Mouse (Mus musculus) layer of hippocampus, adult 11-12 months (tissue): ENCODE data around the gene Zfp938.

Experiments used
- DNase-seq: peaks from one replicate; pipeline ENCODE4 v3.0.0; 2022; ENCODE audit warnings: low spot score

The Zfp938 gene

GRCm38 (mm10) chr10:82240742-82241400 lies at the start of gene Zfp938:
TSS of gene Zfp938 (minus strand) at chr10:82241280.
- peak; percentile 88 for DNase-seq

DNA sequence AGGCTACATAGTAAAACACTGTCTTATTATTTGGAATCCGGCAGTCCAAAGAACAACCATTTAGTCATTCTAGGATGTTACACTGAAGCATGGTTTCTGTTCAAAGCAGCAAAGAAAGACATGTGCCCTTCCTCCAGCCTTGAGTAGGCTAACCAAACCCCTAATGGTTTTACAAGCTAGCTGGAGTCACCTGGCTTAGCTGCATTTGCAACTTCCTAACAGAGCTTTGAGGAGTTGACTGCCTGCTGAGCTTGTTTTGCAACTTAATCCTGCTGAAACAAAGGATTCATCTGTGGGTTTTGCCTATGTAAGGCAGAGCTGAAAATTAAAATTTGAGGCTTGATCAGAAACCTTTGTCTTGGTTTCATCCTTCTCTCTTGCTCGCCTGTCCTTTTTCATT lies 16.3 kb upstream of the Zfp938 start:
- DNase-seq = no peak

DNA sequence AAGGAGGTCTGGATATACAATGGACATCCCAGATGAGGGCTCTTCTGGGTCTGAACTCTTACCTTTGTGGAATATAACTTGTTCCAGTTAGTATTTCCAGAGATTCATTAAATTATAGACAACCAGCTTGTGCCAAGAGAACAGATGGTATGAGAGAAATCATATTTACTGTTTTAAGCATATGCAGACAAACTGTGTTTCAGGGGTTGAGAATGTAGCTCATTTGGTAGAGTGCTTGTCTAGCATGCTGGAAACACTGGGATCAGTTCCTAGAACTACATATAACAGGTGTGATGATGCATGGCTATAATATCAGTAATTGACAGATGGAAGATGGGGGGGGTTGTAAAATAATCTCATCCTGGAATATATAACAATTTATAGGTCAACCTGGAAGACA lies 3.9 kb upstream of the Zfp938 start:
- DNase-seq = no peak

GRCm38 (mm10) chr10:82241401-82241788 lies 315 bp upstream of the Zfp938 start:
- DNase-seq = no peak

DNA sequence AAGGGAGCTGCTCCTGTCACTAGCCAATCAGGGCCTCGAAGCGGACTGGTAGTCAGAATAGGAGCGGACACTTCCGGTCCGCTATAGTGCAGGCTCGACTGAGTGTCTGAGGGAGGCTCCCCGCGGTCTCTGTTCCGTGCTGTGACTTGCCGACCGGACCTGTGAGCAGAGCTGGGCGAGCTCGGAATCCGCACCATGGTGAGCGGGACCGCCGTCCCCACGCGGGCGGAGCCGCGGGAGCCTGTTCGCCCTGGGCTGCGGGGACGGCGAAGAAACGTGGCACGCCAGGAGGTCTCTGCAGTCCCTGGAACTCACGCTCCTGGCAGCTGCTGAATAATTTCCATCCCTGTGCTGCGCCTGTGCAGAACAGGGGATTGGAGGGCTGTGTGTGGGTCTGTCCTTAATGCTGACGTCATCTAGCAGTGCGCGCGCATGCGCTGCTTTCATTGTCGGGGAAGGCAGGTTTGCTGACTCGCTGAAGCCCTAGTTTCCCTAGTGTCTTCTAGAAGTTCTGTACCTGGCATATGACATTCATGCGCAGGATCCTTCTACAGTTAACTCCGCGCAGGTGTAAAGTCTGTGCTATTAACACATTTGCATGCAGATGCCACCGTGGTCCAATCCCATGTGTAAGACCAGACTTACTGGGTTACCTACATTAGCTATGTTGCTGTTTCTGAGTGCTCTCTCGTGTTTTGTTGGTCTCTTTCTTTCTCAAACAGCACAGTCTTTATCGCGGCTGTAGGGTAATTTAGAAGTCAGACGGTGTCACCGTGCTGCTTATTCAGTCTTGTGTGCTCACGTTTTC lies 62.6 kb downstream of the Zfp938 start:
- peak; percentile 85 for DNase-seq
